Mouse (Mus musculus) fat pad, adult 2 months (tissue): ENCODE measurements around the gene Auts2.

Source experiments
- DNase-seq: peaks from one replicate; pipeline ENCODE4 v3.0.0-alpha.2; 2011; ENCODE audit warnings: low read depth, low spot score; ENCODE audit errors: extremely low read depth

Auts2 gene

DNA sequence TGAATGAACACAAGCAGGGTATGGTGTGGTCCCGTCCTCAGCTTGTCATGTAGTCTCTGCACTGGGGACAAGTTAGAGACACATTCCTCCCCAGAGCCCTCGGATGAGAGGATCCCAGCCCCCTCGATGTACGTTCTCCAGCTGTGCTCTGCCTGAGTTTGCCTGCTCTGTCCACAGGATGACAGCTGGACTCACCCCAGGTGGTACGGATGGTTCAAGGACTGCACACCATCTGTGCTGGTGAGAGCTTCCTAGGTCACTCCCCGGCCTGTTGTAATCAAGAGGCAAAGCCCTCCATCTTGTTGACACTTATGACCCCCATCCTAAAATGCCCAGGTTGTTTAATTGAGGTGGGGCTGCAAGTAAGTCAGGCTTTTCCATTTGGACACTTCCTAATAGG lies 839.4 kb downstream of the Auts2 start:
- DNase-seq: no peak

DNA sequence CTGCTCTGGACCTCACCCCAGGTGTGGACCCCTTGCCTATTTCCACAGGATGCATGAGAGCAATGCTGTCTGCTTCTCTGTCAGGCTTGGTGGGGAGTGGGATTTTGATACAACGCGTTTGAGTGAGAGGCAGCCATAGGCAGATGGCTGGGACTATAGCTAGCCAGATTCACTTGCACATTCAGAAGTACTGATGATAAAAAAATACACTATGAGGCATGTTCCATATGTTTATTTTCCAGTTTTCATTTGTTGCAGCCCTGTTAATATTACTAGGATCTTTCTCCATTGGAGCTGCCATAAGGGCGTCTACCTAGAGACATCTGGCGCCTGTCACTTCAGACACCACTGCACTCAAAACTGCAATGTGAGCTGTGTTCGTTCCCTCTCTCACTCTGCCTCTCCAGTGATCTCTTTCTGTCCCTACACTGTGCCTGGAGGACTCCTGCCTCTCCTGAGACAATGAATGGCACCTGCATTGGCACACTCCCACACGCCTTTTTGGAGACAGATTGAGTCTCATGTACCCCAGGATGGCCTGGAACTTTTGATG lies 840.2 kb downstream of the Auts2 start:
- no peak for DNase-seq

DNA sequence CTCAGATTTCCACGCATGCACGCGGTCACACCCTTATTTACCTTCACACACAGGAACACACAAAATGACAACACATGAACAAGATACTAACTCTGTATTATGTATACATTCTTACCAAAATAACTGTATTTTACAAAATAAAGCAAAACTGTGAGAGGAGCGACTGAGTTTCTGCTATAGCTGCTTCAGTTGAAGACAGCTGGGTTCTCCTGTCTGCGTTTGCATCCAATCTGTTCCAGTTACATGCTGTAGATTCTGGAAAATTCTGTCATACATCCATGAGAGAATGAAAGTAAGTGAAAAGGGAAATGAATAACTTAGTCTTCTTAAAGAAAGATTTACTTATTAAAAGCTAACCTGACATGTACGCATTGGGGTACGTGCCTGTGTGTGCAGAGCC lies 844.2 kb downstream of the Auts2 start:
- DNase-seq: no peak

DNA sequence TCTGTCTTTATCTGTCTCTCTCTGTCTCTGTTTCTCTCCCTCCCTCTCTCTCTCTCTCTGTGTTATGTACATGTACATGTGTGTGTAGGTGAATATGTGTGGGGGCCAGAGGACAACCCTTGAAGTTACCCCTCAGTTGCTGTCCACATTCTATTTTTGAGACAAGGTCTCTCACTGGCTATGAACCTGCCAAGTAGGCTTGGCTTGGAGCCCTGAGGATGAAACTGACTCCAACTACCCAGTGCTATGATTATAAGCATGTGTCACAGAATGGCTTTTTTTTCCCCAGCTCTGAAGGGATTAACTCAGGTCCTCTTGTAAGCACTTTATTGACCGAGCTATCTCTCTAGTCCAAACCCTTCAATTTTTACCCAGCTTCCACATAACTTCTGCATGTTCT lies 852.4 kb downstream of the Auts2 start:
- DNase-seq: no peak

DNA sequence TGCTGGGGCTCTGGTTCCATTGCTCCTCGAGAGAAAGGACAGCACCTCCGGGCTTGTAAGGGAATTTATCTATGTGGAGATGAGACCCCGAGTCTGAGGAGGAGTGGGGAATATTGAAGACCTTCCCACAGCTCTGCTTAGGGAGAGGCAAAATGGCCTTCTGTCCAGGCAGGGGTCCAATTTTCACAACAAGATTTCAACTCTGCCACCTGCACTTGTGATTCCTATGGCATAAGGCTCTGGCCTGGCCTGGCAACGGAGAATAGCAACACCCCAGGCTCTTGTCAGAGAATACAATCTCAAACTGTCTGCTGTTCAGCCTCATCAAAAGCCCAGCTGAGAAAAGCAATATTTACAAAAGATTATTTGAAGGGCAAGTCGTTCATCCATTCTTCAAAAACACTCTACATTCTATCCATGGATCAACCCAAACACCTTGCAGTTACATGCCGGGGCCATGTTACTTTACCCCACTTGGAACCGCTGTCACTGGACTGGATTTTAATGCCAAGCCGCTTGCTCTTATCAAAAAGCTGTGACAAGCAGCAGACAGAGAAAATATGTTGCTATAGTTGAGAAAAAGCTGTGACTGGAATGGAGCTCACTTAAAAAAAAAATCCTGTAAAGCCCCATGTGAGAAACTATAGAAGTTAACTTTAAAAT lies 856.1 kb downstream of the Auts2 start:
- no peak for DNase-seq

DNA sequence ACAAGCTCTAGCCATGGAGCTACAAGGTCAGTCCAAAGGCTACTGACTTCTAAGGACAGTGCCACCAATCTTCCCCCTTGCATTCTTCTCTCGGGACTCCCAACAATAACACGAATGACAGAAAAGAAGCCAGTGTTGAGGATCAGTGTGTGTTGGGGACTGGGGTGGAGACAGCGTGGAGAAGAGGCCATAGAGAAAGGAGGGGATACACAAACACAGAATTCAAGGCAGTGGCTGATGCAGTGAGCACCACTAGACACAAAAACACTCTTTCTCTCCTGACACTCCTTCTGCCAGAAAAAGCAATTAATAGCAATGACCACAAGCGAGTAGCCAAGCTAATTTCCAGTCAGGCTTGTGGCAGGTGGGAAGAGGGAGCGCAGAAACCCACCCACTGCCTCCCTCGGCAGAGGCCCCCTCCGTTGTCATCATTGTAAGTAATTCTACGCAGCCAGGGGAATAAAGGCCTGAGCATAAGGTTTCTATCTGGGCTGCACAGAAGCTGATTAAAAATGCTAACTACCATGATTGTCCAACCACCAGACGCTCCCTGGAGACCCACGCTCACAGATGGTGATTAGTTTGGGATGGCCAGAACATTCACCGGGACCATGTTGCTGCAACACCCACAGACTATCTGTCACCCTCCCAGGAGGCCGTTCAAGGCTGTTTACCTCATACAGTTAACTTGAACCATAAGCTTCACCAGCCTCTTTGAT lies 862.9 kb downstream of the Auts2 start:
- no peak for DNase-seq

DNA sequence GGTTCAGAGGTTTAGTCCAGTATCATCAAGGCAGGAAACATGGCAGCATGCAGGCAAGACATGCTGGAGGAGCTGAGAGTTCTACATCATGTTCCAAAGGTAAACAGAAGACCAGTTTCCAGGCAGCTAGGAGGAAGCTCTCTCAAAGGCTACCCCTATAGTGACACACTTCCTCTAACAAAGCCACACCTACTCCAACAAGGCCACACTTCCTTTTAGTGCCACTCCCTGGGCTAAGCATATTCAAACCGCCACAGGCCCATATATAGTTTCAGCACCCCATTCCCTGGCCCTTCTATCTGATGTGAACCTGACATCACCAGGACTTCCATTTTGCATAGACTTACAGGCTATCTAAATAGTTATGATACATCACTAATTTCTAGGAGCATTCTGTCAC lies 863.6 kb downstream of the Auts2 start:
- DNase-seq: no peak

DNA sequence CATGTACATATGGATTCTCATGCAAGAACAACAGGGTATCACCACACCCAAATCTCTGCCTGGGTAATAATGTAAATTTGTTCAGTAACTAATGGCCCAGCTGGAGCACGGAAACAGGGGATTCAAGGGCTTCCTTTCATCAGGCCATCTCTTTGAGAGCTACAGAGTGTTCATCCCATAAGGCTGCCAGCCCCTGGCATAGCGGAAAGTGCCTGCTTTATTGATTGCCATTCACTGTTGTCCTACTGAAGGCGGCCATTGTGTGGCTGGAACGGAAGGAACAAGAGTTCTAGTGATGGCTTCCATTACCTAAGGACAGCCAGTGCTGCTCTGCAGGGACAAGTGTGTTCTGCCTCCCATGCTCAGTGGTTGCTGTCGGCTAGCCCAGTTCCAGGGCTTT lies 865.6 kb downstream of the Auts2 start:
- no peak for DNase-seq

DNA sequence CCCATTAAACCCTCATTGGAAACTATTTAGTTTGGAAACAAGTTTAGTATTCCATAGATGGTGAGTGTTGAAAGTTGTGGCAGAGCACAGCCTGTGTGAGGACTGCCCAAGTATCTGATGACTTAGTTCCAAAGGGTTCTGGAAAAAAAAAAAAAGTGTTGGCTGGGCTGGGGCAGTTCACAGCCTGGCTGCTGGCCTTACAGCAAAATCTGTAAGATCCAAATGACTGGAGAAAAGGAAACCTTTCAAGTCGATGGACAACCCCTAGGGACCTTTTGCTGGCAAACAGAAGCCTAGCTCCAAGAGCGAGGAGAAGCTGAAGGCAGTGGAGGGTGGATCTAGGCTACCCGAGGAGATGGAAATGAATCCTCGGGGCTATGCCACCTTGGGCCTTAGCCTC lies 869.4 kb downstream of the Auts2 start:
- no peak for DNase-seq

DNA sequence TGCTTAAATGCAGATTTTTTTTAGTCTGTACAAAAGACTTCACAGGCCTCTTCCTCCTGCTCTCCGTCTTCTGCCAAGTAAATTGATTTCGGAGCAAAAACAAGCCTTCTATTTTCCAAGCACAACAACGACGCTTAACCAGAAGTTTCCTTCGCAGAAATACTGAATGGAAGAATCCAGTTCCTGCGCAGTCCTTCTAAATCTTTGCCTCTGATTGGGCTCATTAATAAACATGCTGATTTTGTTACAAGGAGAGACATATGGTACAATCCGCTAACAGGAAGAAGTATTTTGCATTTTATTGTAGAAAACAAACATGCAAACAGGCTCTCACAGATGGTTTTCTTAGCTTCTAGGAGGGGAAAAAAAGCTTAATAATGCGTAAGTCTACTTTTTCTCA lies 878.1 kb downstream of the Auts2 start:
- DNase-seq: no peak

DNA sequence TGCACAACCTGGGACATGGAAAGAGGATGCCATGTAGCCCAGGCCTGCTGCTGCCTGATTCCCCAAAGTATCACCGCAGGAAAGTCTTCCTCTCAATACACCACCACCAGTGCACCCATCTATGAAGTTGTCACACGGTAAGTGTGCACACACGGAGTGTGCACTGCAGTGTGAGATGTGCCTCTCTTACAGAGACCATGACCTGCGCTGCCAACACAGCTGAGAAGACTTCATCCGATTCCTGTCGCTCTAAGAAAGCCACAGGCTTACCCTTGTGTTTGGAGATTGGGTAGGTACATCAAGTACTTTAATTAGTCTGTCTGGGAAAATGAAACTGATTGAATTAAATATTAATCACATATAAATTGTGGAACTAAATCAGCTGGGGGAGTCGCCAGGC lies 878.5 kb downstream of the Auts2 start:
- DNase-seq: no peak

DNA sequence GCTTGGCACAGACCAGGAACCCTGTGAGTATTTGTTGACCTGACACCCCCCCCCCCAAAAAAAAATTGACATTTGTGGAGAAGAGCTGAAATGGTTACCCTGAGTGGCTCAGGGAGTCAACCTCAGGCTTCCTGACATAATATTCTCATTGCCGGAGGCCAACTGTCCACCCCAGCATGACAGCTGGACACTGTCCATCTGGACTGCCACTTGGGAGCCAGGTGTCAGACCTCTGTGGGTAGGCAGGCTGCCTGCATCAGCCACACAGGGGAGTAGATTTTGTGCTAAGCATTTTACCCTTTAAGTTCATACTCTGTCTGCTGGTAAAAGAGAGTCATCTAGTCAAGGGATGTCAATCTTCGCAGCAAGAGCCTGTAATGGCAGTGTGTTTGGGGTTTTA lies 880.5 kb downstream of the Auts2 start:
- DNase-seq: no peak

DNA sequence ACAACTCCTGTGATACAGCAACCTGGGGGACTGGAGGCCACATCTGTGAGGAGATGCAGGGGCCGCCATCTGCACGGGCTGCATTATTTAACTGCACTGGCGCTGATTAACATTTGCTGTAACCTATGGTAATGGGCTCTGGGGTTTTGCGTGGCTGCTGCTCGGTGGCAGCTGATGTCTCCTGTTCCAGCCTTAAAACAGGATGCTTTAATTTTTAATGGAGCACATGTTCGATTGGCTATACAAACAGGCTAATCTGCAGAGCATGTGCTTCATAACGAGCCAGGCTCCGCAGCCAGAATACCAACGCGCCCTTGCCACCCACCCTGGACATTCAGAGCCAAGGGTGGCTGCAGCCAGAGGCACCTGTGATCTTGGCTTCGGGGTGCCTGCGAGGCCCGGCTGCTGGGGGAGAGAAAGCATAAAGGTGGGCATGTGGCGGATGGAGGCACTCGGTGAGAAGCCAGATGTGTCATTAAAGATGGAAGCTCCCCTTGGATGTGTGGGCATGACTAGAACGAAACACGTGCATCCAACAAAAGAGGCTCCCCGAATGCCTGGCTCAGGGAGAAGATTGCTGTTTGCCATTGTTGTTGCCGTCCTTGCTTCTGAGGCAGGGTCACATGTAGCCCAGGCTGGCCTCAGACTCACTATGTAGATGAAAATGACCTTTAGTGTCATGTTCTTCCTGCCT lies 884.2 kb downstream of the Auts2 start:
- no peak for DNase-seq

DNA sequence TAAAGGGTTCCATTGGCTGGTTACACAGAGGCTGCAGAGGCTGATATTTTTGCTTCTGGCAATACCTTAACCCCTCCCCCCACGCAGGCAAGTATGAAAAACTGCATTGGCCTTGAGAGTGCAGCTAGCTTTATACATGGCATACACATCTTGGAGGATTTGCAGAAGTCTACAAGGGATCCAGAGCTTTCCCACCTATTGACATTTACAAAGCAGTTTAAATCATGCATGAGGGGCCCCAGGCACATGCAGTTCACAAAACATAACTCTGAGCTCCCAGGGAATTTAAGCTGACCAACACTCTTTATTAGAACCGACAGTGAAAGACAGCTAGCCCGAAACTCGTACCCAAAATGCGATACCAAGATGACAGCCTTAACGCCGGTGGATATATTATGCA lies 888.9 kb downstream of the Auts2 start:
- DNase-seq: no peak

DNA sequence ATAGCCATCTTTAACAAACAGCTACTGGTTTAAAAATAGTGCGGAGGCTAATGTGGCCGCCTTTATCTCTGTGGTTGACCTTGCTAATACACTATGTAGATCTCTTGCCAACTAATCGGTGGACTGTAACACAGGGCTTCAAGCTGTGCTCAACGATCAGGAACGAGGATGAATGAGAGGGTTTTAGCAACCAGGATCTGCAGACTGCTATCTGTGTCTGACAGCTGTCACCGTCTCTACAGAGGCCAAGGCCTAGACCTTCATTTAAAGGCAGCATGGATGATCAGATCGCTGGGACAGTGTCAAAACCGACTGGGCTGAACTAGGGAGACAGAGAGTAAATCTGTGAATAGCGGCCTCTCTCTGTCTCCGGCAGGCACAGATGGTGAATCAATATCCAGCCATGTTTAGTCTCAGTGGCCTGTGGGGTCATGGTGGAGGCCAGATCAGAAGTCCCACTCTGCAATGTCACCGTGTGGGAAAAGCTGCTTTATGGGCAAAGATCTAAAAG lies 892.7 kb downstream of the Auts2 start:
- DNase-seq: no peak

DNA sequence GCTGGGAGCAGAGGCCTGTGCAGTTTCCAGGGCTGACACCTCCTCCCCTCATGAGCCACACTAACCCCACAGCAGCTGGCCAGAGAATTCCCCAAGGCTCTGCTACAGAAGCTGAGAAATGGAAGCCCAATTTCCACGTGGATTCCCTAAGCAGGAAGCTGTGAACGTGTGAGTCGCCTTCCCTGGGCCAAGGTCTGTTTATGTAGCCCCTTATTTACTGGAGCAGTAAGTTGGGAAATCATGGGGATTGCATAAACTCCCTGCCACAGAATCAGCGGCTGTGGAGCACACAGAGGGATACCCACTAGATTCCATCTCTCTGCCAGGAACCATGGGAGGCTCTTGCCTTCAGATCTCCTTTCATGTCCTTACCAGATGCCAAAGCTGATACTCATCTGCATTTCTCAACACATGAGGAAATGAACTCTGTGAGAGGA lies 895.4 kb downstream of the Auts2 start:
- DNase-seq: peak; percentile 54

DNA sequence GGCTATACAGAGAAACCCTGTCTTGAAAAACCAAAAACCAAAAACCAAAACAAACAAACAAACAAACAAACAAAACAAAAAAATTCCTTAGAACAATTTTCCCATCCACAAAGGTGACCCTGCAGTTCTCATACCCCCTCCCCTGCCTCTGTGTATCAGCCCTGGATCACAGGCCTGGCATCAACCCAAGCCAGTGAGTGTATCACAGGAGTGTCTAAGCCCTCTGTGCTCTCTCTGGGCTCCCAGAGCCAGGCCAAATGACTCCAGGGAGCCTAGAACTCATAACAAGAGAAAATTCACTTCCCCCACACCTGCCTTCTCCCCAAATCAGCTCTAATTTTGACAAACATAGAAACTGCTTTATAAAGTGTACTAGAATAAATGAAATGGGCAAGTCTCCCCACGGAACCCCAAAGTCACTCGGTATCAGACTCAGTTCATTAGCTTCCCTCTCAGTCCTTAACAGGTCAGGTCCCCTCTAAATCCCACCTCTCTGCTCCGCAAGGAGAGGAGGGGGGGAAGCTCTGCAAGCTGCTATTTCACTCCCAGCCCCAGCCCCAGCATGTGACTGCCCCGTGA lies 896.0 kb downstream of the Auts2 start:
- no peak for DNase-seq

DNA sequence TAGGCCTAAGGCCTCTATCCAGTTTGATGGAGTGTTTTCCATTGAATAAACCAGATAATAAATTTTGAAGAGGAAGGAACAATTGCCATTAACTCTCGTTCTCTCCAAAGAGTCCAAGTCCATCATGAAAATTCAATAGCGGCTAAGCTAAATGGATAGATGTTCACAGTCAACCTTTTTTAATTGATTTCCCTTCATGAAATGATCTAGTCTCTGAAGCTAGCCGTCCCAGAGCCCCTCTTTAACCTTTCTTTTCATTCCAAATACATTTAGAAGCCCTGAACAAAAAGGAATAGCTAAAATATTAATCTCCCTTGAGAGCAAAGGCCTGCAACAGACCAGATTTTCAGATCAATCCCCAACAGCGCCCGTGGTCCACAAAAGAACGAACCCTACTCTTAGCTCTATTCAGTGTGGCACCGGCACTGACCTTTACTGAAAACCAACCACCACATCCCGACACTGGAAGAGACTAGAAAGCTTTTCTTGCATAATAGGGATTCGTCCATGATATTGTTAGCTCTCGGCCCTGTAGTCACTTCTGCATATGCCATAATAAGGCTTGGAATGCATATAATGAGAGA lies 896.9 kb downstream of the Auts2 start:
- DNase-seq: no peak

DNA sequence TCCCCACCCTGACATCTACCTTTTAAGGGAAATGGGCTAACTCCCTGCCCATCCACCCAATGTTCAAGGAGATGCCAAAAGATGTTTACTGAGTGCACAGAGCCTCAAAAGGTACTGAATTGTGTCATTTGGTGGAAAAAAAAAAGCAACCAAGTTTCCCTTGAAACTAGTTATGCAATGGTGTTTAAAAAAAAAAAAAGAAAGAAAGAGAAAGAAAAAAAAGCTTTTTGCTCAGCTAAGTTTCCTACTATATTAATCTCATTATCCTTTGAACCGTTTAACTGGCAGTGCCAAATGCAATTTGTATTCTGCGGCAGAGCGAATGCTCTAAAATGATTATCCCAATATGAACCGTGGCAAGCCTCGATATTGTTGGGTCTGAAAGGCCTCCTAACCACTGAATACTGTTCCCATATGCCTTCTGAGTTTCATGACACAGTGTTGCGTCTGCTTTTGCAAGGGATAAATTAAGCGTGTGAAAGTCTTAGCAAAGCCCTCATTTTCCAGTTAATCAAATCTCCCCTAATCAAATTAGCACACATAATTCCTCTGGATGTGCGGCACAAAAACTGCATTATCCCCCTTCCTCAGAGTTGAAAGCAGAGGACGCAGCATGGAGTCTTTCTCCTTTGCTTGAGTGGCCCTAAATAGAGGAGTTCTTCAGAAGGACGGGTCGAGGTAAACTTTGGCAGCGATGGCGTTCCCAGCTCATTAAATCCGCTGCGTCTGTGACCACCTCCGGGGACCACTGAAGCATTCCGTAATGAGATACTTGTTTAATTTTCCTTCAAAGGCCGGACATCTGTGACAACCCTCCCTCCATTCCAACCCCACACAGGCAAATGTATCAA lies 897.6 kb downstream of the Auts2 start:
- DNase-seq: no peak

DNA sequence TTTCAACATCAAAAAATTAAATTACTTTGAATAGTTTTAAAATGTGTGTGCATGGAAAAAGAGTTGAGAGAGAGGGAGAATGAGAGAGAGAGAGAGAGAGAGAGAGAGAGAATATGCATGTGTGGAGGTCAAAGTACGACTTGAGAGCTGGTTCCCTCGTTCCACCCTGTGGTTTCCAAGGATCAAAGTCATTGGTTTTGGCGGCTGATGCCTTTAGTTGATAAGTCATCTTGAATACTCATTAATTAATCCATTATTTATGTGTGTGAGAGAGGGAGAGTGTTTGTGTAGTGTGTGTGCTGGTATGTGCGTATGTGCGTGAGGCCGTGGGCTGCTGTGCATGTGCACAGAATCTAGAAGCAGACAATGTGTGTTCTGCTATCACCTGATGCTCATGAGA lies 898.8 kb downstream of the Auts2 start:
- no peak for DNase-seq
